Mouse (Mus musculus) mature B cell (primary cell): ENCODE measurements around the gene Cyp27a1.

Experiments
- in situ Hi-C: fragments of 300-500 bp; cut with MboI; formaldehyde crosslinking; loops from 2 replicates; pipeline ENCODE4 v1.14.3; 2019

Cyp27a1 gene

DNA sequence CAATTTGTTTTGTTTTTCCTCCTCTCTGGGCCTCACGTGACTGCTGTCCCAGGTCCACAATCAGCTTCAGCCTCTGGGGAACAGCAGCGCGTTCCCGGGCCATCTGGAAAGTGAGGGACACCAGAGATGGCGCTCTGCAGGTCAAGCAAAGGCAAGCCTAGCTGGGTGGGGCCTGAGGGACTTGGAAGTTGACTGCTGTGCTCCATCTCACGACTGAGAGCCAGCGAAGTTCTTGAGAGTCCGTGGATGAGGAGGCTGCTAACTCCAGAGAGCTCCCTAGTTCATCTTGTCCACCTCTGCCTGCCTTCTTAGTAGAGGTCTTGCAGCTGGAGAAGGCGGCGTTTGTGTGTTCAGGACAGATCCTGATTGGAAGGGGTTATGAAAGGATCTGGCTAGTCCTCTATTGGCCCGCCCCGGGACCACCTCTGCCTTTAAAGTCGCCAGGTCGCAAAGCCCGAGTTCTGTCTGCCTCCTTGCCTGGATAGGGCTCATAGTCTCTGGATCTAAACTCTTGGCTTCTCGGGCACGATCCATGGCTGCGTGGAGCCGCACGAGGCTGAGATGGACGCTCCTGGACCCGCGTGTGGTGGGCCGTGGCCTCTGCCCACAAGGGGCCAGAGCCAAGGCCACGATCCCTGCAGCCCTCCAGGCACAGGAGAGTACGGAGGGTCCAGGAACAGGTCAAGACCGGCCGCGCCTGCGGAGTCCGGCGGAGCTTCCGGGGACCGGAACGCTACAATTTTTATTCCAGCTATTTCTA lies at the start of gene Cyp27a1:
Gene Cyp27a1, plus strand, starts transcription at position 476 of the 760 bp plus-strand sequence.
- in situ Hi-C loops, result no loop called here

DNA sequence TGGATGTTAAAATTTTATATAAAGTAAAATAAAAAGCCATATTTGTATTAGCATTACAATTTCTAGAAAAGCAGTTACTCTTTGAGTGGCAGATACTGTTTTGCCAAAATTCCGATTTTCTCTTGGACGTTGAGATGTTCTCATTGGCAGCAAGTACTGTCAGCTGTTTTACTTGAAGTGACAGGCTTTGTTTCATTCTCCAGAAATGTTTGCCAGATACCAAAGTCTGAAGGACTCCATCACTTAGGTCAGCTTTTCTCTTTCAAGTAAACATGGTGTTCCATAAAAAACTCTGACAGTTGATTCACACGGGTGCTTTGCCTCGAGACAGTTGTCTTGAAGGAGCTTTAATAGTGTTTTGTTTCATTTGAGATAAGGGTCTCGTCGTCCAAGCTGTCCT lies 48.2 kb upstream of the Cyp27a1 start:
- in situ Hi-C loops, result no loop called here

GRCm38 (mm10) chr1:74668371-74668770 lies 45.0 kb upstream of the Cyp27a1 start:
- in situ Hi-C loops, result no loop called here

DNA sequence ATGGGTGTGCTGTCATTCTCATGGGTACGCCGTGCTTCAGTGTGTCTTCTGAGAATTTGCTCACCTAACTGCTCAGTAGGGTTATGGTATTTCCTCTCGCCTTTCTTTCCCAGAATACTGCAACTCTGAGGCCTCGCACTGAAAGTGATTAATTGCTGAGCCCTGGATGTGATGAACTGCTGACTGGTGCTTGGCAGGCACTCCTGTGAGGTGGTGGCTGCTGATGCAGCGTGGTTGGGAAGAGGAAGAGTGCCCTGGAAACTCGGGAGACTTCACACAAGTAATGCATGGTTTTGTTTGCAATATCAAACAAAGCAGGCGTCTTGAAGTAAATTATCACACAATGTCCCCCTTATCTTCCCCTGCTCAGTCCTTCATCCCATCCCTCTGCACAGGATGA lies 40.6 kb upstream of the Cyp27a1 start:
- in situ Hi-C loops, result no loop called here

DNA sequence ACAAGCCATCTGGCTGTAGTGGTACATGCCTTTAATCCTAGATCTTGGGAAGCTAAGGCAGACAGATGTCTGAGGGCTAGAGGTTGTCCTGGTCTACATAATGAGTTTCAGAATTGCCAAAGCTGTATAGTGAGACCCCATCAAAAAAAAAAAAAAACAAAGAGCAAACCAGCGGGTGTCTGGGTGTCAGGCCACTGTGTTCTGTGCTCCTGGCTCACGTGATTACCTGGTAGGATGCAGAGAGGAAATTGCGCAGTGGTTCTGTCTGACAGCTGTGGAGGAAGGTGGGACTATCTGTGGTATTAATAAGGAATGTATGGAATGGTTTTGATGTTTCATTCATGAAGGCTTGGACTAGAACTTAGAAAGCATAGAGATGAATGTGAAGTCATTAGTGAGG lies 36.5 kb upstream of the Cyp27a1 start:
- in situ Hi-C loops, result no loop called here

DNA sequence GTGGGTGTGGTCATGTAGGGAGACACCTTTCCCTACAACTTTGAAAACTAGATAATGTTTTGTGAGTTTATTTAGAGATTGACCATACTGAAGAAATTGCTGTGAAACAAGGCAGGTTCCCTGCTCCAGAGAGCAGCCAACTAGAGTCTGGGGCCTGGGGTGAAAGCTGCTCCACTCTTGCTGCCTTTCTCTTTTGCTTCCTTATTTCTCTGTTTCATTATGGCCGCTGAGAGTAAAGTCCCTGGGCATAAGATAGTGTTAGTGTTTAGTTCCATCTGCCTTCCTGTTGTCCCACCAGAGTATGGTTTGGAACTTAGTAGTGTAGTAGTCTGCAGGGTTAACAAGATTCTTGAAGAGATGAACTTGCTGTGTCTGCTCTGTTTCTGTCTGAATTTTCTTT lies 35.5 kb upstream of the Cyp27a1 start:
- in situ Hi-C loops, result no loop called here

- in situ Hi-C loops, result no loop called here
These were observed 26.2 kb upstream of the Cyp27a1 start for GRCm38 (mm10) chr1:74687131-74687530.

GRCm38 (mm10) chr1:74693891-74694583 lies 19.3 kb upstream of the Cyp27a1 start:
- in situ Hi-C loops, result no loop called here

DNA sequence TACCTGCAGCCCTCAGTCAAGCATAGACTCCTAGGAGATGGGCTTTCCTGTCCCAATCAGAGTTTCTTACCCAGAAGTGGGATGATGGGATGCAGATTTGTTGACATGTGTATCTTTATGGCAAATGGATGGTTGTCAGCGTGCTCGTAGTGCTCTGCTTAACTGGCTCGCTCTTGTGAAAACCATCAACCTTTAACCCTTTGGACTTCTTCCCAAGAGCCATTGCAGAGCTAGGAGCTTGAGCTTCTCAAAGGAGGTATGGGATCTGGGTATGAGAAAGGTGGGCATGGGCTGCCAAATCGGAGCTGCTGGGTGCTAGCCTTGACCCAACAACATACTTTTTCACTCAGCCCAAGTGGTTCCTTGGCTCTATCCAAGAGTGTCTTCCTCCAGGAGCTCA lies 17.5 kb upstream of the Cyp27a1 start:
- in situ Hi-C loops, result no loop called here

GRCm38 (mm10) chr1:74697416-74697815 lies 16.0 kb upstream of the Cyp27a1 start:
- in situ Hi-C loops, result no loop called here

- in situ Hi-C loops, result no loop called here
These were observed 15.0 kb upstream of the Cyp27a1 start for GRCm38 (mm10) chr1:74698353-74698752.

GRCm38 (mm10) chr1:74698791-74699190 lies 14.6 kb upstream of the Cyp27a1 start:
- in situ Hi-C loops, result no loop called here

DNA sequence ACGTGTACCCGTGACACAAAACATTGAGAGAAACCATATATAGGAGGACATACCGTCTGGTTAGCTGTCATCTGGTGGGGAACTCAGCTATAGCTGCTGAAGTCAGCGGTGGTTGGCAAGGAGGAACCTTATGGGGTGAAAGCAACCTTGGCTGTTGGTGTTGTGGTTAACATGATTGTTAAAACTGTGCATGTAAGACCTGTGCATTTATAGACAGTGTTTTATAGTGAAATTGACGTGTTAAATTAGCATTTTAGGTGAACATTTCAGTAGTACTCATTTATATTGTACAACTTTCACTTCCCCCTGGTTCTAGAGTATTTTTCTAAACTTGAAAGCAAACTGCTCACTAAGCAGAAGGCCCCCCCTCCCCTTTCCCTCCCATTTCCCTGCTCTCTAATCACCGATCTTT lies 11.2 kb upstream of the Cyp27a1 start:
- in situ Hi-C loops, result no loop called here

GRCm38 (mm10) chr1:74704156-74704555 lies 9.2 kb upstream of the Cyp27a1 start:
- in situ Hi-C loops, result no loop called here

GRCm38 (mm10) chr1:74705016-74705415 lies 8.4 kb upstream of the Cyp27a1 start:
- in situ Hi-C loops, result no loop called here

DNA sequence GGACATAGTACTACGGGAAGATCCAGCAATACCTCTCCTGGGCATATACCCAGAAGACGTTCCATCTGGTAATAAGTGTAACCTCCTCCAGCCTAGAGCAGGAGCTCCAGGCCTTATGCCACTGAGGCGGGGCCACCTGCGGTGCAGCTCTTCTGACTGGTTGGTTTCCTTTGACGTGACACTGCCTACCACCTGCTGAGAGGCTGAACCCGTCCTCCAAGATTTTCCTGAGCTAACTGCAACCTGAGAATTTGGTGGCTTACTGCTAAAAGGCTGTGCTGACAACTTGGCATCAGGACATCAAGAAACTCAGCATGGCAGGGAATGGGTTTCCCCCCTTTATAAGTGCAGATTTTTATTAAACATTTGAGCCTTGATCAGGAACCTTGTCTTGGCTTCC lies 3.8 kb upstream of the Cyp27a1 start:
- in situ Hi-C loops, result no loop called here

- in situ Hi-C loops, result no loop called here
These were observed 1.3 kb upstream of the Cyp27a1 start for GRCm38 (mm10) chr1:74712046-74712445.

- in situ Hi-C loops, result no loop called here
These were observed 794 bp upstream of the Cyp27a1 start for GRCm38 (mm10) chr1:74712461-74713098.

GRCm38 (mm10) chr1:74713859-74714730 lies 721 bp downstream of the Cyp27a1 start:
- in situ Hi-C loops, result no loop called here

GRCm38 (mm10) chr1:74714967-74715366 lies 1.6 kb downstream of the Cyp27a1 start:
- in situ Hi-C loops, result no loop called here

GRCm38 (mm10) chr1:74715468-74715867 lies 2.1 kb downstream of the Cyp27a1 start:
- in situ Hi-C loops, result no loop called here

DNA sequence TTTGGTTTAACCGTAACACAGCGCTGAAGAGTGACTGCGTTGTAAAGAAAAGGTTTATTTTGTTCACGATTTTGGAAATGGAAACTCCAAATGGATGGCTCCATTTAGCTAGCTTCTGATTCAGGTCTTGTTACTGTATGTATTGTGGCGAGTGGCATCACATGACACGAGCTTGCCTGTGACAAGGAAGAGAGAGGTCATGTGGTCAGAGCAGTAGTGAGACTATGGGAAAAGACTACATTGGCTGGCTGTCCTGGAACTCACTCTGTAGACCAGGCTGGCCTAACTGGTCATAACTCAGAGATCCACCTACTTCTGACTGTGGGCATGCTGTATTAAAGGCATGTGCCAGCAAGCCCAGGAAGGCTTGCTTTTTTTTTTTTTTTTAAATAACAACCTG lies 2.5 kb downstream of the Cyp27a1 start:
- in situ Hi-C loops, result no loop called here
